Mouse (Mus musculus) granulocyte monocyte progenitor cell, adult 5-6 weeks (primary cell): ENCODE data around the gene Tmem135. TPM values are rescaled to one million over a fixed set of nuclear protein-coding genes. Genes with fewer than 3 reads are reported as not detected.

Experiments
- ATAC-seq: replicated peaks from 2 replicates; pipeline ENCODE4 v1.8.0; 2016; ENCODE audit warnings: mild to moderate bottlenecking, moderate TSS enrichment, inconsistent platforms; ENCODE audit not compliant: poor library complexity, severe bottlenecking
- total RNA-seq, 2 experiments: library from RNA; stranded (forward) in 1 of 2; stranded (reverse) in 1 of 2; fragments of 200-712, 200-1000 nt in 1 of 2; fragments of >200 nt in 1 of 2; fragmentation: Nextera tagmentation in 1 of 2; gene quantifications; 2 replicates each; pipeline ENCODE4 v1.2.3; 2014 to 2017

Tmem135 gene
- total RNA-seq, 2 experiments from 2014 or later, result 18.9 to 23.1 TPM

GRCm38 (mm10) chr7:89392388-89392787, 11.6 kb downstream of the Tmem135 start:
- no peak for ATAC-seq

DNA sequence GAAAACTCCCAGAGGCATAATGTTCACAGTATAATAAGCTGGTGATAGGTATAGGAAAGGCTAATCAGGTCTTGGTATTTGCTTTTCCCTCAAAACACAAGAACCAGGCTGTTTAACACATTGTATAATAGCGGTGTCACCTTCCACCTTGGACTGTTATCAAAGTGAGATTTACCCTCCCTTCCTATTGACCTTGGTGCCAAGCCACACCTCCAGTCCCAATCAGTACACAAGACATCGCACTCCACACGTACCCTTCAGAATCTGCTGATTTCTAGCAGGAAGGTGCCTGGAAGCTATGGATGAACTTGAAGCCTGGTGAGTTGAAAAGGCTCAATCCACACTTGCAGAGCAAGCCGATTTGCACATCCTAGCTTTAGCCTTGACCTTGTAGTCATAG, 12.2 kb downstream of the Tmem135 start:
- ATAC-seq, result no peak

DNA sequence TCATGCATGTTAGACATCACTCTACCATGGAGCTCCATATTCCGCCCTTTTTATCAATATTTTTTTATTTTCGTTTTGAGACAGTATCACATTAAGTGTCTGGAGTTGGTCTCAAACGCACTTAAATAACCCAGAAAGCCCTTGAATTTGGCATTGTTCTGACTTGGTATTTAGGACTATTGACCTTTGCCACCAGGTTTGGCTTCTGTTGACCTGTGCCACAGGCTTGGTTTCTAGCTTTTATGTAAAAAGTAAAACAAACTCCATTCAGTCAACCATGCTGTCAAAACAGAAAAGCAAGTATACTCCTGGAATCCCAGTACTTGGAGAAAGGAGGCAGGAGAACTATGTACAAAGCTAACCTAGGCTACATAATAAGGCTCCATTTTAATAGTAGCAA, 12.7 kb downstream of the Tmem135 start:
- ATAC-seq, result no peak

DNA sequence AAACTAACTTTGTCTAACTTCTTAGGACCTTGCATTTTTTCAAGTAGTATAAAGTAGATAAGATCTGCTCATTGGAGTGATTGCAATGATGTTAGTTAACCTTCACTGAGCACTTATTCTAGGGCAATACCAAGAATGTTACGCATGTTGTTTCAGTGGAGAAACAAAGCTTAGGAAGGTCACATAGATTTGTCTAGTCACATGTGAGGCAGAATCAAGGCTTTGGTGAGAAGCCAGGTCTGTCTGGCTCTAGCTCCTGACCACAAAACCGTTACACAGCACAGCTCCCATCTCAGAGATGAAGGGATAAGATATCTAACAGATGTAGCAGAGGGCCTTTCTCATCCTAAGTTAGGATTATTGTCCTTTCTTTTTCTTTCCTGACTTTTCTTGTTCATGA, 13.4 kb downstream of the Tmem135 start:
- no peak for ATAC-seq

GRCm38 (mm10) chr7:89388981-89389380, 15.0 kb downstream of the Tmem135 start:
- no peak for ATAC-seq

- peak; percentile 86 for ATAC-seq
Measured at GRCm38 (mm10) chr7:89382892-89383291, 21.1 kb downstream of the Tmem135 start.

- ATAC-seq, result no peak
Measured at GRCm38 (mm10) chr7:89380935-89381705, 22.9 kb downstream of the Tmem135 start.

GRCm38 (mm10) chr7:89371623-89372295, 32.3 kb downstream of the Tmem135 start:
- peak; percentile 27; the same call in 1 of the 2 replicates for ATAC-seq

GRCm38 (mm10) chr7:89370917-89371316, 33.1 kb downstream of the Tmem135 start:
- ATAC-seq, result peak; percentile 86

DNA sequence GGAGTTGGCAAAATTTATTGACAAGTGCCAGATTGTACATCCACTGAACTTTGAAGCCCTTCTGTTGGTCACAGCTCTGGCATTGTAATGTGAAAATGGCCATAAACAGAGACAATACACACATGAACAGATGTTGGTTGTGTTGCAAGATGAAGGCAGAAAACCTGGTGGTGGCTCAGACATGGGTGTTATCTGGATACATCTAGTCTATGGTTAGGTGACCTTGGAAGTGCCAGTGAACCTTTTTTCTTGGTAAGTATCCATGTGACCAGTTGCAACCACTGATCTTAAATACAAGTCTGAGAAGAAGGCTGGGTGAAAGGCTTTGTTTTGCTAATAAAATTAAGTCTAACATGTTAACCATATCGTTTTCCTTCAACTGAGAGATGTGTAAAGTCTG, 33.9 kb downstream of the Tmem135 start:
- ATAC-seq, result no peak

DNA sequence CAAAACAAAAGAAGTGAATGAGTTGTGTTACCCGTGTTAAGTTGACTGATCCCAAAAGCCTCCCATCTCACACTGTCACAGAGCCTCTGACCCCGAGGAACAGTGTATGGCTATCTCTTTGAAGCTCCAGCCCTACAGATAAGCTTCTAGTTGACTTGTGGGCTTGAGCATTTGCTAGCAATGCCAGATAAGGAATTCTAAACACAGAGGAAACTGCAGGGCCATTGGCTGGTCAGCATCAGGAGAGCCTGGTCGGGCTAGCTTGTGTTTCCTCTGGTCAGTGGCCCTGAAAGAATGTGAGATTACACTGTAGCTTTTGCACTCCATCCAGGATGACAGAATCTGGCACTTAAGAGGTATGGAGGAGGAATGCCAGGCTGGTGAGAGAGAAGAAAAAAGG, 36.4 kb downstream of the Tmem135 start:
- ATAC-seq, result no peak

DNA sequence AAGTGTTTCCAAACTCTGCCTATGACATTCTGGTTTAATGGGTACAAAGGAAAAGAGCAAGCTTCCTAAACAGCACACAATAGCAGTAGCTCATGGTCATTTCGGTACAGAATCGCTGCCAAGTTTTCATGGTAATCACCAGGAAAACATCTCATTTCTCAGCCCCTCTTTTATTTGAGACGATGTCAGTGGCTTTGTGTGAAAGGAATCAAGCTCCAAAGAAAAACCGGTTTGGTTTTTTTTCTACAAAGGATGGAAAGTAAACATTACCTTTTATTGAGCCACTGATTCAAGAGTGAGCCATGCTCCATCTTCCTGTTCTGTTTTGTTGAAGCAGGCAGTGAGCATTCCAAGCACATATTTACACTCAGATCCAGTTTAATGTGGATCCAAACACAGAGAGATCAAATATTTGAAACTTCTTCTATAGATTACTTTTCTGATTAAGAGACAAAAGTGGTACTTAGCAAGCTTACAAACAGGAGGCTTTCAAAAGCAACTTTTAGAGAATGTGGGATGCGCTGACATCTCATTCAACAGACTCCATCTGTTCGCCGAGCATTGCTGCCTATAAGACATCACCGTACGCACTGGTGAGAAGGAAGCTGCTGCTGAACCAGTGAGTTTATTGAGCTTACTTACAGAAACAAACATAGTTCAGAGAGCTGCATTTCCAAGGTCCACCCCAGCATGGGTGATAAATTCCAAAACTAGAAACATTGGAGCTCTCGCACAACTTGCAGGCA, 38.7 kb downstream of the Tmem135 start:
- no peak for ATAC-seq

GRCm38 (mm10) chr7:89363975-89364374, 40.0 kb downstream of the Tmem135 start:
- ATAC-seq, result no peak

GRCm38 (mm10) chr7:89356307-89356706, 47.7 kb downstream of the Tmem135 start:
- no peak for ATAC-seq

GRCm38 (mm10) chr7:89355519-89356255, 48.3 kb downstream of the Tmem135 start:
- ATAC-seq, result no peak

DNA sequence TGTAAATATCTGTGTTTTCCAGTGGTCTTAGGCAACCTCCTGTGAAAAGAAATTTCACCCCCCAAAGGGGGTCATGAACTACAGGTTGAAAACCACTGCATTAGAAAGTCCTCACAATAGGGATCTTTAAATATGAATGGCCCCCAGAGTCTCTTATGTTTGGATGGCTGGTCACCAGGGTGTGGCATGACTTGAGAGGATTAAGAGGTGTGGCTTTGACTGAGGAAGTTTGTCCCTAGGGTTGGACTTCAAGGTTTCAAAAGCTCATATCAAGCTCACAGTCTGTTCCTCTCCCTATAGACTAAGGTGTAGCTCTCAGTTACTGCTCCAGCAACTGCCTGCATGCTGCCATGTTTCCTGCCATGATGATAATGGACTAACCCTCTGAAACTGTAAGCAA, 62.0 kb downstream of the Tmem135 start:
- ATAC-seq, result peak; percentile 49

- ATAC-seq, result no peak
Measured at GRCm38 (mm10) chr7:89339808-89340207, 64.2 kb downstream of the Tmem135 start.

- no peak for ATAC-seq
Measured at GRCm38 (mm10) chr7:89339142-89339435, 64.9 kb downstream of the Tmem135 start.

DNA sequence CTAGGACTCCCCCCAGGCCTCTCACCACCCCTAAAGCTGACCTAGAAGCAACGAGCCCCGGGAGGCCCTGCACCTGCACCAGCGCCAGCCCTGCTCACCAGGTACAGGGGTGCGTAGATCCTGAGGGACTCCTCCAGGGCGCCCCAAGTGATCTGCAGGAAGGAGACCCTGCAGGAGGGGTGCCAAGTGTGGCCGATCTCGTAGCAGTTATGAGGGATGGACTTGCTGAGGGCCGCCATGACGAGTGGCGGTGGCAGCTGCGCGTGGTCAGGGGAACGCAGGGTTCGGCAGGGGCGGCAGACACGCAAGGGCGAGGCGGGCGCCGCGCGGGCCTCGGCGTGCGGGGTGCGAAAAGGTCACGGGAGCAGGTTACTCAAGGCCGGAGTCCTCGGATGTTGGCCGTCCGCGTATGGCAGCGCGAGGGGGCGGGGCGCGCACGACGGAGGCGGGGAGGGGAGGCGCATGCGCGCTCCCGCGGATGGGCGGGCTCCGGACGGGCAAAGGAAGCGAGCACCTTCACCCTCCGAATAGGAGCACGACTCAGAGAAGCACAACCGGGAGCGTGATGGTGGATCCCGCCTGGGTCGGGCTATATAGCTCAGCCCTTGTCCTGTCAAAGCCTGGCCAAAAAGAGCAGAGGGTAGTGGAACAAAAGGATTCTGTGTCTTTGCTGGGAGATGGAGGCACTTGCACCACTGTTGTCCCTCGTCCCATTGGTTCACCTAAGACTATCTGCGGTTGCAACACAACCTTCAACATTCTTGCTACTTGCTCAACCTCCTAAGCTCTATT, 65.5 kb downstream of the Tmem135 start:
- ATAC-seq, result peak; percentile 78
